Mouse (Mus musculus) cortical plate, adult 2 months (tissue): ENCODE data around the gene Sgms1.

ENCODE experiments used
- CTCF ChIP-seq: fragments of 200-500 bp; IDR thresholded peaks from 2 replicates; pipeline ENCODE4 v1.5.1; 2011; ENCODE audit warnings: mild to moderate bottlenecking, control low read depth, low read length; ENCODE audit not compliant: insufficient read depth; ENCODE audit errors: extremely low read depth
- POLR2A ChIP-seq: fragments of 200-500 bp; IDR thresholded peaks from 2 replicates; pipeline ENCODE4 v1.6.1; 2011; ENCODE audit warnings: mild to moderate bottlenecking, low read length, control low read depth; ENCODE audit not compliant: insufficient read depth; ENCODE audit errors: extremely low read depth

GRCm38 (mm10) chr19:32275068-32275925, 114.2 kb downstream of the Sgms1 start:
- no peak for TF ChIP-seq CTCF
- TF ChIP-seq POLR2A, result no peak
